Mouse (Mus musculus): ENCODE measurements around the gene D730048I06Rik.

D730048I06Rik gene

DNA sequence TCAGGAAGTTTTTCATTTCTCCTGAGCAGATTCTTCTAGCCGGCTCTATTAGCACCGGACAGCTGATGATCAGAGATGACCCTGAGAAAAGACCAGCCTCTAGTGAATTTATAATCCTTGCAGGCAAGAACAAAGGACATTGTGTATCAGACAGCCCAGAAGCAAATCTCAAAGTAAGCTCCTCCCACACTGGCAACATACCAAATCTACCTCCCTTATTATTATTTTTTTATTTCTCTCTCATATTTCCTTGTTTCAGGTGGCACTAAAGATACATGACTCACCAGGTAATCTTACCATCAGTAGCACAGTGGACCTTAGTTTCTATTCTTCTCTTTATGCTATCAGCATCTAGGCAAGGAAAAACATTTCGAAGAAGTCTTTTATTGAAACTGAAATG lies at the start of gene D730048I06Rik, which contains the start of gene Gm27235:
D730048I06Rik (minus strand) TSS at position 112 of the 400 bp plus-strand sequence.
Gm27235 (minus strand) TSS at position 101 of the 400 bp plus-strand sequence.
- DNase-seq (ENCODE audit: low read depth, low spot score): no peak

DNA sequence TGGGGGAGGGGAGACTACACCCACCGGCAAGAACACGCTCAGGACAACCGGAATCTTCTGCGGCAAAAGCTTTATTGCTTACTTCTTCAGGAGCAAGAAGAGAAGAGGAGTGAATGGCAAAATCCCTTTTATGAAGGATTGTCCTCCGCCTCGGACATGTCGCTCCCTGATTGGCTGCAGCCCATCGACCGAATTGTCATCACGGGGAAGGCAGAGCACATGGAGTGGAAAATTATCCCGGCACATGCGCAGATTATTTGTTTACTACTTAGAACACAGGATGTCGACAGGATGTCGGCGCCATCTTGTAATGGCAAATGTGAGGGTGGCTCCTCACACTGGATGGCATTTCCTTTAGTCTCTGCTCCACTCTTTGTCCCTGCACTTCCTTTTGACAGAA lies 28.0 kb upstream of the D730048I06Rik start:
- DNase-seq (ENCODE audit: low read depth, low spot score): peak; percentile 14

DNA sequence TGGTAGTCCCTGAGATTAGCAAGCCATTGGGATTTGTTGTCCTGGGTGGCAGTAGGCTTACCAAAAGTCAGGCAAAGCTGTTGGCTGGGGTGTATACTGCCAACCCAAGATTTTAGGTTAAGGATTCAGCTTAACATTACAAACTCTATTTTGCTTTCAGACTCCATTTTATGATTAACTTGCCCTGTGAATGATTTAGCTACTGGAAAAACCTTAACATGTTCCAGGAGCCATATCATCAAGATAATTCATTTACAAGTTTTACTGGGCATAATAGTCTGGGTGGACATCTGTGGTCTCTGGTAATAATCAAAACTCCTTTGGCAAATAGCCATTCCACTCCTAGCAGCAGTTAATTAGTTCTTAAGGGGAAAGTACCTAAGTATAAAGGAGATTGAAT lies 8.2 kb upstream of the D730048I06Rik start:
- no peak for DNase-seq (ENCODE audit: low read depth, low spot score)

DNA sequence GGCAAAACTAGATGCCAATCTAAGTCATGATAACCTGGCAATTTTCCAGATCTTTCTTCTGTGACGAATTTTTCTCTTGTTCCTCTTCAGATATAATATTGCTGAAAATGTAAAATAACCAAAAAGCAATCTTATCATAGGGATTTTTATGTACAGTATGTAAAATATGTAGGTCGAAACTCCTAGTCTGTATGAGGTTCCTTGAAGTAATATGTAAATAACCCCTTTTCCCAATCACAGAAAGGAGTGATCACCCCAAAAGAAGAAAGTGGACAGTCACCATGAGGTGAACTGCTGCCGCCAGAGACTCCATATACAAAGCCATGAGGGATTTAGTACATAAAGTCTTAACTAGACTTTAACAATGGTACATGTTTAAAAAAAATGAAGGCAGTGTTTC lies 11.9 kb downstream of the D730048I06Rik start, which contains the start of gene Gm17727:
Gm17727 (minus strand) TSS at position 101 of the 400 bp plus-strand sequence.
- DNase-seq (ENCODE audit: low read depth, low spot score): no peak

DNA sequence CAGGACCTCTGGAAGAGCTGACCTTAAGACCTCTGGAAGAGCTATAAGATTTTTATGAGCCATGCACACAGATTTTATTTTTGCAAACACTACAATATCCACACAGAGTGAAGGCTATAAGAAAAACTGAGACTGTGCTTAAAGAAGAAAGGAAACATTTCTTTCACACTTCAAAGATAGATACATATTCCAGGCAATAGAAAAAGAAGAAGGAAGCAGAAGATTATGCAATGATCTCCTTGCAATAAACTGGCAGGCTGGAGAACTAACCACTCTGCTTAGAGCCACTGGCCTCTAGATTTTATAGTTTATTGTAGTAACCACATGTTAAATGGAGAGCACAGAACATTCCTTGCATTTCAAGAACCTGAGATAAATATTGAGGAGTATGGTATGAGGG lies 33.1 kb downstream of the D730048I06Rik start:
- no peak for DNase-seq (ENCODE audit: low read depth, low spot score)

DNA sequence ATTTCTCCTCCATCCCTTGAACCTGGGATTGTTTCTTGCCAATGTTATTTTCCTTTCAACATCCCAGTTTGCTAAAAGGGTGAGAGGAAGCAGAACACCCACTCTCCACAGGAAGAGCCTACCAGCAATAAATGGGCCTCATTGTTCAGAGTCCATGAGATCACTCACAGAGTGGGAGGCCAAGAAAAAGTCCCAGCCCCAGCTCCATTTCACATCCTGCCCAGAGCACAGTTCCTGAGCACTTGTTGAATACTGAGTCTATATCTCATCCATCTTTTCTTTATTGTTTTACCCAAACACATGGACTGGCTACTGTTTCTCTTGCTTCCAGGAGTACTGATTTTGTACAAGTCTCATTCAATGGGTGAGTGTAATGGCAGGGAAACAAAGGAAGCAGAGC lies 49.2 kb downstream of the D730048I06Rik start, which contains the start of gene Gm17677:
Gm17677 (plus strand) TSS at position 301 of the 400 bp plus-strand sequence.
- no peak for DNase-seq (ENCODE audit: low read depth, low spot score)

All from ES-CJ7 (cell line).